Mouse (Mus musculus) heart, postnatal 36 days (tissue): ENCODE data around the gene 4930444G20Rik. TPM values are rescaled to one million over a fixed set of nuclear protein-coding genes. Genes with fewer than 3 reads are reported as not detected.
"Not testable (repeated sequence)": the region's sequence is repeated elsewhere in the genome, so short reads cannot be mapped to it uniquely, and the experiment has no call there.

Experiments
- DNase-seq, 2 experiments: peaks; one replicate each; pipeline ENCODE4 v3.0.0; 2021 to 2022
- intact Hi-C: fragments of 180-260 bp; cut with DNase I; formaldehyde crosslinking; loops from one replicate; pipeline ENCODE4 v1.15.1; 2025
- total RNA-seq, 2 experiments: library from RNA; stranded (reverse); gene quantifications; 2 replicates each; pipeline ENCODE4 v1.2.3; 2021

4930444G20Rik gene
- total RNA-seq, result not detected

- DNase-seq, intact Hi-C loops: not testable (repeated sequence)
Measured at GRCm38 (mm10) chr10:22067979-22068378, at the start of gene 4930444G20Rik. 4930444G20Rik (minus strand) TSS chr10:22068079.

- intact Hi-C loops, result no loop called here
- no peak for DNase-seq
Measured at GRCm38 (mm10) chr10:22074531-22074930, 6.7 kb upstream of the 4930444G20Rik start.

- intact Hi-C loops, result no loop called here
- DNase-seq, result no peak
Measured at GRCm38 (mm10) chr10:22072739-22073138, 4.9 kb upstream of the 4930444G20Rik start.

- intact Hi-C loops, result no loop called here
- no peak for DNase-seq
Measured at GRCm38 (mm10) chr10:22070576-22070975, 2.7 kb upstream of the 4930444G20Rik start.

GRCm38 (mm10) chr10:22070168-22070567, 2.3 kb upstream of the 4930444G20Rik start:
- intact Hi-C loops, result no loop called here
- no peak for DNase-seq

GRCm38 (mm10) chr10:22059415-22059814, 8.5 kb downstream of the 4930444G20Rik start:
- DNase-seq, result no peak
- intact Hi-C loops, result loop anchor here (5.0 kb wide), 1 partner anchor 98 kb away; the partner anchor contains the start of genes H60b and Raet1e

GRCm38 (mm10) chr10:22059026-22059325, 8.9 kb downstream of the 4930444G20Rik start:
- no peak for DNase-seq
- intact Hi-C loops, result loop anchor here (5.0 kb wide), 1 partner anchor 98 kb away; the partner anchor contains the start of genes H60b and Raet1e

GRCm38 (mm10) chr10:22058218-22059025, 9.5 kb downstream of the 4930444G20Rik start:
- intact Hi-C loops, result loop anchor here (5.0 kb wide), 1 partner anchor 99 kb away; the partner anchor contains the start of genes H60b and Raet1e
- DNase-seq, result peak; percentile 77 to 84

GRCm38 (mm10) chr10:22055308-22055707, 12.6 kb downstream of the 4930444G20Rik start:
- intact Hi-C loops, result loop anchor here (5.0 kb wide), 1 partner anchor 102 kb away; the partner anchor contains the start of genes H60b and Raet1e

GRCm38 (mm10) chr10:22036256-22036655, 31.6 kb downstream of the 4930444G20Rik start:
- peak; percentile 40 to 65 for DNase-seq
- intact Hi-C loops, result loop anchor here (2.0 kb wide), 1 partner anchor 445 kb away; no protein-coding TSS in a partner anchor

More at GRCm38 (mm10) chr10:22055308-22055707, 12.6 kb downstream of the 4930444G20Rik start:
- no peak for DNase-seq

- intact Hi-C loops, result loop anchor here (2.0 kb wide), 2 partner anchors 126 to 544 kb away; no protein-coding TSS in a partner anchor
- peak in 1 of 2 experiments; percentile 19 for DNase-seq
Measured at GRCm38 (mm10) chr10:22034303-22034702, 33.6 kb downstream of the 4930444G20Rik start.

GRCm38 (mm10) chr10:22018618-22019017, 49.3 kb downstream of the 4930444G20Rik start:
- intact Hi-C loops, result no loop called here
- DNase-seq, result no peak

GRCm38 (mm10) chr10:22017469-22018159, 50.3 kb downstream of the 4930444G20Rik start:
- intact Hi-C loops, result no loop called here
- DNase-seq, result no peak

Other genes starting within 250 kb of the 4930444G20Rik start
- gene Sgk1, start 185.9 kb downstream of the 4930444G20Rik start, total RNA-seq, result 10 to 100 TPM; 38.8 to 74.4 TPM
- 1 to 10 TPM in 1 of 2 experiments, under 1 TPM in 1; 1.00 to 2.0 TPM for gene E030030I06Rik, start 81.2 kb upstream of the 4930444G20Rik start, total RNA-seq
- gene Raet1e, start 90.5 kb upstream of the 4930444G20Rik start, total RNA-seq, result not detected
- not detected for gene H60b, start 90.5 kb upstream of the 4930444G20Rik start, total RNA-seq